Mouse (Mus musculus) CD8-positive naive resting alpha-beta T cell, adult 2 months (primary cell): Measurements from ENCODE around the gene Gpr68.

Experiments used
- DNase-seq, 2 experiments: peaks; one replicate each; pipeline ENCODE4 v3.0.0; 2022; ENCODE audit warnings: low read depth in 2 of 2, low spot score in 2 of 2

Gpr68 gene

DNA sequence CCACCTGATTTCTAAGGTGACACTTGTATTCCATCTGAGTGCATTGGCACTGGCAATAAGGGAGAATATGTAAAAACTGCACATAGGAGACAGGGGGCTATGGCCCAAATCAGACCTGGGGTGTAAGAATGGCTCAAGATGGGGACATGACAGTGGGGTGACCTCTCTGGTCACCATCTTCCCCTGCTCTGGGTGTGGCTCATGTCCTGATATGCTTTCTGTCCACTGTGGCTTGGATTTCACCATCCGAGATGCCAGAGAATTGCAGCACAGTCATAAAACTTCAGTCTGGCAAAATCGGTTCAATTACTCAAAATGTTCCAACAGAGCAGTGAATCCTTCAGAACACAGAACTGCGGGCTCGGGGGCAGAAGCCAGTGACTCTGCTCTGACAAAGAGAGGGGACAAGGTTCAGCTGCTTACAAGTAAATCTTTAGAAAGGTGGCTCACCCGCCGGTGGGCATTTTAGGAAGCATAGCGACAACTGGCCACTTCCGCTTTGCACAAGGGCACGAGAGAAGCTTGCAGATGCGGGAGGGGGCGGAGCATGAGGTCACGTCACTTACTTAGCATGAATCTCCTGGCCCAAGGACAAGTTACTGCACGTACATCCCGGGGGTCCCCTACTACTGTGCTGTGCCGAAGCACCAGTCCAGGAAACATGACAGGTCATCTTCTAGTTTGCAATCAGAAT, 16.8 kb upstream of the Gpr68 start:
- DNase-seq = no peak

DNA sequence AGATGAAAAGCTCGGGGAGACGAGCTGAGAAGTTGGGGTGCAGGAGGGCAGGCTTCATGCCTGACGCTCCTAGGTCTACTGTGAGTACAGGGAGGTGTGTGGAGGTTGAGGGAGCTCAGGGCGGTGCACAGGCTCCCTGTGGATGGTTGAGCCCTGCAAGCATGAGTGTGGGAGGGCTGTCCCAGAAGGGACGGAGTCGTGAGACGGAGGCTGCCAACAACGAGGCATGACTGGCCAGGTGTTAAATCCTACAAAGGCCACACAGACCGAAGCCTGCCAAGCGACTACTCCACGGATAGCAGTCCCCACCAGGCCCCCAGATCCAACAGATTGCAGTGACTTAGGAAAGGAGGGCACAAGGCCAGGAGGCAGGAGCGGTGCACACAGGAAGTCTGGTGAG, 2.7 kb upstream of the Gpr68 start:
- DNase-seq = no peak

DNA sequence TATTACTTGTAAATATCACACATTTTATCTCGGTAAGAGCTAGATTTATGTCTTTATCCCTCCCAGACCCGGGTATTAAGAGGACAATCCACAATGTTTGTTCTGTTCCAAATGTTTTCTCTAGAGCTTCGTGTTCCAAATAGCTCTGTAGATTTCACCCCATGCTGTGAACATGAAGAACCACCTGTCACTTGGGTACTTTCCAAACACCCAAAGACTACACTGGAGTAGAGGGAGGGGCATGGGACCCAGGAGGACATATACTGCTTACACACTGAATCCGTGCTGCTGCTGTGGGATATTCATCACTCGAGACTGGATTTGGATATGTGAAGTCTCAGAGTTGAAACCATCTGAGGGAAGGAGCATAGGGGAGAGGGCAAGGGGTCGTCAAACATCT, 1.8 kb upstream of the Gpr68 start:
- no peak for DNase-seq

DNA sequence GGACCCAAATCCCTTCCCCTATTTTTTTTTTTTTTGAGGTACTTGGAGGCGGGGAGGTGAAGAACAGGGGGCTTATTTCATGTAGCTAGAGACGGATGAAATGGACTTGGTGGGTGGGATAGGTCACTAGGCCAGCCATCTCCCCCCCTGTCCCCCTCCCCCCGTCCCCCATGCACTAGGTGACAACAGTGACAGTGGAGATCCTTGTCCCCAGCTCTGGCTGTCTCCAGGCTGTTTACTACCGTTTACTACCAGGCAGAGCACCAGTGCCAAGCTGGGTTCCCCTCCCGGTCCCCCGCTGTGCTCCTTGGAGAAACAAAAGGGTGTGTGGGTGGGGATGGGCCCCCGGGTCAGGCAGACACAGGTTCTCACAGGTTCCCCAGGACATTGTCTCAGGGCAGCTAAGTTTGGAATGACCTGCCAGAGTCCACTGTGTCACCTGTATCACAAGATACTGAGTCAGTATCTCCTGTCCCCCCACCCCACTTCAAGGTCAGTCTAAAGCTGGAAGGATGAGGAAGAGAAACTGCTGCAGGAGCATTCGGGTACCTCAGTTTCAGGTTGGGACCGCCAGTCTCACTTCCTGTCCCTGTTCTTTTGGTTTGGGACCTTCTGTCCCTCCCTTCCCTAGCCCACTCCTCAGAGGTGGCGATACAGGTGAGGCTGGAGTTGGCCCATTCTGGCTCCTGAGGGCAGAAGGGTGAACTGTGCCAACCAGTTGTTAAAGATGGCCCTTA, 468 bp upstream of the Gpr68 start:
- DNase-seq = no peak

DNA sequence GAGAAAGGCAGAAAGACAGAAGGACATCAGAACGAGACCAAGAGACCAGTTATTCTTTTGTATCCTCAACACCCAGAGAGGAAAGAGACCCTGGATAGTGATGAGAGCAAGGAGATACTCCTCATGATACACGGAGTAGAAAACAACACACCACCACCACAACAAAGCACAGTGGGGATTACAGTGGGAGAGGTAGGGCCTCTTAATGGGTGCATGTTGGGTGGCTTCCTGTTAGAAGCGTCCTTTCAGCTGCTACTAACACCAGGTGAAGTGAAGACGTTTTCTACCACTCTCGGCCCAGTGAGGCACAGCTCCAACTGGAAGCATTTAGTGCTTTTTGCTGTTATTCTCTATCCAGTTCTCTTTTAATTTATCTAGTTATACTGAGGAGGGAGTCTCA, 1.1 kb downstream of the Gpr68 start:
- DNase-seq = peak in 1 of 2 experiments; percentile 40

DNA sequence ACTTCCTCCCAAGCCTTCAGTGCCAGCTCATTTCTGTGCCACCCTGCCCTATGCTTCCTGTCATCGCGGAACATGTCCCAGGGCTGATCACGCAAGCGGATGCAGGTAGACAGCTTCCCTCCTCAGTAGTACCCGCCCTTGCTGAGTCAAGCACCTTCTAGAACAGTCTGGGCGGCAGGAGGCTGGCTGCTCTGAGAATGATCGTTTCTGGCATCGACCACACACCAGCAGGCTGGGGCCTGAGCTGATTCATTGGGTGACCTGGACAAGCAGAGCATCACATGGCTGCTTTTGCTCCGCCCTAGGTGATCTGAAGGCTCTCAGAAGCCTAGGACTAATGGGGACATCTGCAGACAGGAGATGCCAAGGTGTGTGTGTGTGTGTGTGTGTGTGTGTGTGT, 4.2 kb downstream of the Gpr68 start:
- peak; percentile 83 to 87 for DNase-seq

DNA sequence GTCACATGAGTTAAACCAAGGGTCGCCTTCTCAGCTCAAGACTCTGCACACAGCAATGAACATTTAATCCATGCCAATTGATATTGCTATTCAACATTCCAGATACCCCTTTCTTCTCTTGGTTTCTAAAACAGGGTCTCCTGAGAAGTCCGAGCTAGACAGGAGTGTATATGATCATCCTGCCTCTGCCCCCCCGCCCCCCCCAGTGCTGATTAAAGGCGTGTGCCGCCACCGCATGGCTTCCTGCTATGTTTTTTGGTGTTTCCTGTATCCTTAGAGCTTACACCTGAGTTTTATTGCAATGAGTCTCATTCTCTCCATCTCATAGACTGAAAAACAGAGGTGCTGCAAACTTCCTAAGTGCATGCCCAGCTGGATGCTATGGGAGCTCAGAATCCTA, 6.6 kb downstream of the Gpr68 start:
- DNase-seq = no peak

DNA sequence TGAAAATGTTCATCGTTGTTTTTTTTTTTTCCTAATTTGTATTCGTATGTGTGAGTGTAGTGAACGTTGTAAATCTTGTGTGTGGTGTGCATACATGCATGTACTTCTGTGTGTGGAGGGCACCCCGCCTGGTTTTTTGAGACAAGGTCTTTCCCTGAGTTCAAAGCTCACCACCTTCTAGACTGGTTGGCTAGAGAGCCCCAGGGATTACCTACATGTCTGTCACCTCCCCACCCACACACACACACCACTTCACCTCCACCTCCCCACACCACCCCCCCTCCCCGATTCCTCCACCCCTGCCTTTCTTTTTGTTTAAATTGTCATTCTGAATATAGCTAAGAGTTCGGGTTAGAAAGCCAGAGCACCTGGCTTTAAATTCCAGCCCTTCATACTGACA, 7.1 kb downstream of the Gpr68 start:
- DNase-seq = no peak

DNA sequence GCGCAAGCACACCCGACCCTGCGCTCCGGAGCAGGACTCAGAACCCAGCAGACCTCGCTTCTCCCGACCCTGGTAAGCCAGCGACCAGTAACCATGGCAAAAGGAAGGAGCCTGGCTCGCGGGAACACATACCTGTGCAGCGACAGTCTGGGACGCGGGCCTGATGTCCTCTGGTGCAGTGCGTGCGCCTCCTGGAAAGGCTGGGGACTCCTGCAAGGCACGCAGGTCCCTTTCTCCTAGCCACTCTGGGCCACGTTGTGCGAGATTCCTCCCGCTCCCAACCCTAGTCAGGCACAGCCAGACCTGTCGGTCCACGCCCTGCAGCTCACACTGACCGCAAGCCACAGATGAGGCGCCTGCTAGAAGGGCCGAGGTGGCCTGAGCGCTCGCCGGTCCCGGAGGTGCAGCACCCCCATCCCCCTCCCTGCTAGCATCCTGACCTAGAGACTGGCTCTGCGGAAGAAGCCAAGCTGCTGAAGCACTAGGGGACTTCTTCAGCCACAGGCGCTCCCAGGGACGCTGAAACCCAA, 8.8 kb downstream of the Gpr68 start:
- no peak for DNase-seq

DNA sequence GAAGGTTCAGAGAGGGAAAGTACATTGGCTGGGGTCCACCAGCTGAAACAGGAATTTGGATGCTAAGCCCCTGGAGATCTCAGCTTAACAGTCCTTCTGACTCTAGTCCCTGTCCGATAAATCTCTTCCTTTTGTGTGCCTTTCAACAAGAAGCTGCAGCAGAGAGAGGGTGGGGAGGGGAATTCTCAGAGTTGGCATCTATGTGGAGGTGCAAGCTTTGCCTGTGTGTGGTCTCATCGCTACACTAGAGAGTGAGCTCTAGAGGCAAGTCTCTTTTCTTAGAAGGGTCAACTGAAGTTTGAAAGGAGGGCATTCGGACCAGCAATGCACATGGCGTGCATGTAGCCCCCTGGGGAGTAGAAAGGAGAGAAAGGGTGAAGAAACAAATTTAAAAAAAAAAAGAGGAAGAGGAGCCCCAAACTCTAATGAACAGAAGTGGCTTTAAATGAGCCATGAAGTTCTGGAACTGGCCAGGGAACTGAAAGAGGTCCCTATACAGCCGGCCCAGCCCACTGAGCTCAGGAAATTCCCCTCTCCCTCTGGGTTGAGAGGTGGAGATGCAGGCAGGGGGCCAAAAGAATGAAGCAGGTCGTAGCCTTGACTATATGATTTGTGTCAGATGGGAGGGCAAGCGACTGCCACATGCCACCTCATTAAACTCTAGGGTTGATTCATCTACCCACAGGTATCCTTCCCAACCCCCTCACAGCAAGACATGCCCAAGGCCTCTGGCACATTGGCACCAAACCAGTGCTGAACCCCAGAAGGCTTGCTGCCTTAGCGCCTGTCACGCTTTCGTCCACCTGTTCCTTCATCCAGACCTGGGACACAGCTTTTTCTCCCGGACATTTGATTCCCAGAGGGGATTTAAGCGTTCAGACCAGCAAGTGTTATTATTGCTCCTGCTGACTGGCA, 10.0 kb downstream of the Gpr68 start:
- no peak for DNase-seq

DNA sequence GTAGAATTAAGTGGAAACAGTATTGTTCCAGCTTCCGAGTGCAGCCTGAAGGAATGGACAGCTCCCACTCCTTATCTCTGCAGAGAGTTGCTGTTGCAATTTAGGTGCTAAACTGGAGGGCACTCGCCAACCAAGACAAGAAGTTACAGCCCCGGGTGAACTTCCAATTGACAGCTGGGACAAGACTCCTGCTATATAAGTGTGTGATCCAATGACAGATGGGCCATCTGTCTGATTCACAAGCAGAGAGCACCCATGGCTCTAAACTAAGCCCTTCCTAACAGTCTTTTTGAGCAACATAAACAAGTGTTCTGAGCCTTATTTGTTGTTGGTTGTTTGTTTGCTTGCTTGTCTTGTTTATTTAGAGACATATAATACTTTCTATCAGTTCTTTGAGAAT, 11.3 kb downstream of the Gpr68 start:
- no peak for DNase-seq

DNA sequence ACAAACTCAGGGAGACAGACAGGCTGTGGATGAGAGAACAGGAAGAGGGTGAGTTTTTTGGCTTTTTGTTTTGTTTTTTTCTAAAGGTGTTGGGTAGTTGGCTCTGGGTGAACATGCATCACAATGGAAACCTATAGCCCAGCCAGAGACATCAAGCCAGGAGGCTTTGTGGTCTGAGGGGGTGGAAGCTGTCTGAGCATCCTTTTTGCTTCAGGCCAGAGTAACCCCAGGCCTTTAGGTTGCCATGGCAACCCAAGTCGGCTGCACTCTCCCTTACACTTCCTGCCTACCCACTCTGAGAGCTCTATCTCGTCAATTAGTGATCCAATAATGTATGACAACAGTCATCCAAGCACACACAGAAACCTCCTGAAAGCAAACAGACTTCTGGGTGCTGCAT, 12.5 kb downstream of the Gpr68 start:
- DNase-seq = peak; percentile 68 to 73

DNA sequence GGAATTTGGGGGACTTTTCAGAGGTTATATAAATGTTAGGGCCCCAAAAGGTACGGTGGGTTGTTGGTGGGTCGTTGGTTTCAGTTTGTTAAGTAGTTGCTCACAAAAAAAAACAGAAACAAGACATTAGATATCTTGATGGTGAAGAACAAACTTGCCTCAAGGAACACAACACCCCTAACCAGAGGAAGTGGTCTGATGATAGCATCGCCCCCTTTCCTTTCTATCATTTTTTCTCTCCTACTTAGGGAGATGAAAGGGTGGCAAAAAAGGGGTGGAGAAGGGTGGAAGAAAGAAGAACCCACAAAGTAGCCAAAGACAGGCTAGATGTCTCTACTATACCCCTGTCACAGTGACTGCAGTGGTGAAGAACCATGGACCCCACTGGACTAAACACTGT, 17.4 kb downstream of the Gpr68 start:
- DNase-seq = peak in 1 of 2 experiments; percentile 29

DNA sequence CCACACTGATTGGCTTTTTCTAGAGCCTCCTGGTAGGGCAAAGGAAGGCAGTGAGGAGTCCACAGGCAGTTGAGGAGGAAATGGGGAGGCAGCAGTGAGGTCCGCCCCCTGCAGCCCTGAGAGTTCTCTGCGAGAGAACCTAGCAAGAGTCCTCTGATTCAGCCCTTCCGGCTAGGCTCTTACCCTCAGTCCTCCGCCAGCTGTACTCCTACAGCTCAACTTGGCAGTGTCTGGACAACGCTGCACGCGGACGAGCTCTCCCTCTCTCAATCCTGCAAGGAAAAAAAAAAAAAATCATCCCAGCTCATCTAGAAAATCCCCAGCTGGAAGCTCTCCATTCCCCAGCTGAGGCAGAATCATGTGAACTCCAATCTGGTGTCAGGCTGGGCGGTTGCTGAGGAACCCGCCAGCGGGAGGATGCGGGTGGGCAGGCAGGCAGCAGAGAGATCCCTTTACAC, 20.2 kb downstream of the Gpr68 start:
- peak; percentile 44 to 50 for DNase-seq

DNA sequence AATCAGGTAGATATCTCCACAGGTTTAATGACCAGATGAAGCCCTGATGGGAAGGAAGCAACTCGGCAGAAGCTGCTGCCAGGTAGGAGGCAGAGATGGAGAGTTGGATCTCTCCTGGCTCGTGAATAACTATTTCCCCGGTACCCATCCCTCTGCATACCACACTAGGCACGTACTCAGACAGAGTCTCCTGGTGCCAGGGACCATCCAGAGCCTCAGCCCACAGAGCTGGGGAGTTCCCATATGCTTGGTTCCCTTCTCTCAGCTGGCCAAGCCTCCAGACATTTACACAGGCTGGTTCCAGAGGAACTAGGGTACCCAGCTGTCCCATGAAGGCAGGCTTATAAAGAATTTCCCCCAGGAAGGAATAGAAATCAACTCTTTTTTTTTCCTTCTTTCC, 21.1 kb downstream of the Gpr68 start:
- DNase-seq = no peak

DNA sequence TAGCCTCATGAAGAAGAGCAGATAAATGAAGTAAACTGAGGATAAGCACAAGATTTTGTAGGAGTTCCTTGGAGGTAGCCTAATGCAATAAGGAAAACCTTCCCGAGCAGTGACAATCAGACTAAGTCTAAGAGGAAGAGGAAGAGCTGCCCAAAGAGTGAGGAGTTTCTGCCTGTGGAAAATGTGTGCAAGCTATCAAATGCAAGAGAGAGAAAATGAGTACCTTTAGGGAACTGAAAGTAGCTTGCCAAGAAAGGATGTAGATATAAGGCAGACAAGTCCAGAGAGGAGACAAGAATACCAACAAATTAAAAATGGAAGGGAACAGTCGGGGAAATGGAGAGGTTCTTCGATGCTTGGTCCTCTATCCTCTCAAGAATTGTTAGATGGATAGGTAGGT, 22.4 kb downstream of the Gpr68 start:
- DNase-seq = no peak

DNA sequence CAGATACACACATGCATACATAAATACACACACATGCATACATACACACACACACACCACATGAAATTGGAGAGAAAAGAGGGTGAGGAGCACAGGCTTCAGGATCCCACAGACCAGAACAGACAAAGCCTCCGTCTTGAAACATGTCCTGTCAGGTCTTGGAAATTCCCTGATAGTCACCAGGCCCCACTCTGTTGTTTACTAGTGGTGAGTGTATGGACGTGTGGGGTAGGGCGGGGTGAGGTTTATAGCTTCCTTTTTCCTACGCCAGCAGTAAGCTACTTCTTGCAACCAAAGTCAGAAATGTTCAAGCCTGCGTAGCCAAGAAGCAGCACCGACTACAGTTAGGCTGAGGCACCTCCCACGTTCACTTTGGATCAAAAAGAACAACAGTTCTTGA, 24.8 kb downstream of the Gpr68 start:
- peak; percentile 74 to 79 for DNase-seq

DNA sequence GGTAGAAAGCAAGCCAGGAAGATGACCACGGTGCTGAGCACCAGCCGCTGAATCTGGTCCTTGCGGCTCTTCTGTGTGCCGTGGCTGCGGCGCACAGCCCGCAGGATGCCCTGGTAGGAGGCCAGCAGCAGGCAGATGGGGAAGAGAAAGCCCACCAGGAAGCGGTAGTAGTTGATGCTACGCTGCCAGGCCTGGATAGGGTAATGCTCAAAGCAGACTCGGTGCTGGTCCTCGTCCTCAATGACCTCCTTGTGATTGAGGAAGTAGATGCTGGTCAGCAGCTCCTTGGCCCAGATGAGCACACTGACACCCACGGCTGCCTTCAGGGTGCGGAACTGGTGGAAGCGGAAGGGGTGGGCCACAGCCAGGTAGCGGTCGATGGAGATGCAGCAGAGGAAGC, 29.4 kb downstream of the Gpr68 start:
- no peak for DNase-seq

DNA sequence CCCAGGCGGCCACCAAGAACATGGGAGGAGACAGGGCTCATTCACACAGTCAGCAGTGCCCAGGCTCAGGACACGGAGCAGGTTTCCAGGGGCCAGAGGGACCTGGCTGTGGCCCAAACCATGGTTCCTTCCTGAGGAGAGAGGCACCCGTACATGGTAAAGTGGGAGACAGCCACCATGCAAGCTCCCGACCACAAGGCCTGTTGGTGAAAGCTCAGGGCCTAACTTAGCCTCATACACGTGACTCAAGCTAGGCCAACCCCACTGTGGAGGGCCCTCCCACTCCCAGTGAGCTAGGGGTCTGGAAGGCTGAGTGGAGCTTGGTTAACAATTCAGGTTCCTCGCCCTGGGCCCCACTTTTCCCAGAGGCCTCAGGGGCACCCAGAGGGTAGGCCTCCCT, 30.1 kb downstream of the Gpr68 start:
- no peak for DNase-seq

DNA sequence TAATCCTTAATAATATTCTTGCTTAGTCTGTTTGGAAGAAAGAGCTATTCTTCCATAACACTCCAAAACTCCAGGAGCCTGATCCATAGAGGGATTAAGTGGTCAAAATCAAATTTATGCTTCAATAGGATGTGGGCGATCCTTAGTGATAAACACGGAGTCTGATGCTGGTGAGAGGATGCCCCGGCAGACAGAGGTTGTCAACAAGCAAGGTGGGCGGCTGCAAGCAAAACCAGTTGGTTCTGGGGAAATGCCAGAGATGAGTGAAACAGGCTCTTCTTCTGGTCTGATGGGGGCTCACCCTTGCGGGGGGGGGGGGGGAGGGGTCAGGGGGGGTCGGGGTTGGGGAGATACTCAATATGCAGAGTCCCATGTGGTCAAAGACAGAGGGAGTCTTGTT, 32.0 kb downstream of the Gpr68 start:
- no peak for DNase-seq

DNA sequence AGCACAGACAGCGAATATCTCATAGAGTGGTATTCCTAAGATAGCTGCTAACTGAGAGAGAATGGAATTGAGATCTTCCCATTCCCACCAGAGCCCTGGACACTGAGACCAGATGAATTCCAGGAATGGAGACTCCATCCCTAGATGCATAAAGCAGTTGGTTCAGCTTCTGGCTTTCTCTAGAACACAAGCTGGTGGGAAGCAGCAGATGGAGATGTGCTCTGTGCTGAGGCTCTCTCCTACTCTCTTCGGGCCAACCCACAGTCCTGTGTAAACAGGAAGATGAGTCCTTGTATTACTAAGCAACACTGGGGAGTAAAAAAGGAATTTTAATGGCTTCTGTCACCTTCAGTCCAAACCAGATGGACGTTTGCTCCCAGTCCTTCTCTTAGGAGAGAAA, 32.4 kb downstream of the Gpr68 start:
- DNase-seq = no peak

DNA sequence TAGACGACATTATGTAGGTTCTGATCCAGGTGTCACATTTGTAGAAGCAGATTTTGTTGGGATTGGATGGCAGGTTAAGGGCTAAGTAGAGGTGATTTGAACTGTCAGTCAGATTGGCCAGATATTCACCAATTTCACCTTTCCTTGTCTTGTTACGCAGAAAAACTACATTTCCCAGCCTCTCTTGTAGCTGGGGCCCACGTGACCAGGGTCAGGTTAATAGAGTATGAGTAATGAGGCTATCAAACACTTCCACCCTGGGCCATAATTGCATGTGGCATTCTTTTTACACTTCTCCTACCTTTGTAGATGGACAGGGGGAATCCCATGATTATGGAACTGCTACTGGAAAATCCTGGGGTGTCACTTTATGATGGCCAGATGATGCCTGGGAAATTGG, 34.4 kb downstream of the Gpr68 start:
- no peak for DNase-seq
